Mouse (Mus musculus) kidney, postnatal 0 days (tissue): ENCODE data around the gene Tob1. TPM values are rescaled to one million over a fixed set of nuclear protein-coding genes. Genes with fewer than 3 reads are reported as not detected.

Experiments
- ATAC-seq: fragments of 200-750 bp; cut with Nextera tagmentation; replicated peaks from 2 replicates; pipeline ENCODE4 v1.8.0; 2017; ENCODE audit warnings: low read depth, moderate number of reproducible peaks, moderate TSS enrichment, moderate library complexity; ENCODE audit not compliant: low FRiP score
- DNase-seq: peaks from one replicate; pipeline ENCODE4 v3.0.0-alpha.2; 2016; ENCODE audit warnings: low spot score
- H3K27ac ChIP-seq: fragments of 300-500 bp; sonication (generic); 2 replicates; pipeline ENCODE4 v1.5.1; 2014; ENCODE audit warnings: mild to moderate bottlenecking
- H3K27me3 ChIP-seq: fragments of 300-500 bp; sonication (generic); 2 replicates; pipeline ENCODE4 v1.6.1; 2014; ENCODE audit warnings: low read length, mixed read lengths; ENCODE audit not compliant: insufficient read depth
- H3K36me3 ChIP-seq: fragments of 300-500 bp; sonication (generic); 2 replicates; pipeline ENCODE4 v1.6.1; 2014; ENCODE audit warnings: low read length, mixed read lengths; ENCODE audit not compliant: insufficient read depth
- H3K4me1 ChIP-seq: fragments of 300-500 bp; sonication (generic); replicated peaks from 2 replicates; pipeline ENCODE4 v1.6.1; 2014; ENCODE audit warnings: antibody characterized with exemption, low read length, mixed read lengths; ENCODE audit not compliant: insufficient read depth
- H3K4me2 ChIP-seq: fragments of 300-500 bp; sonication (generic); 2 replicates; pipeline ENCODE4 v1.6.1; 2014; ENCODE audit warnings: mild to moderate bottlenecking, low read length, moderate library complexity, mixed read lengths
- H3K4me3 ChIP-seq: fragments of 300-500 bp; sonication (generic); replicated peaks from 2 replicates; pipeline ENCODE4 v1.5.1; 2014; ENCODE audit warnings: low read depth, low read length
- H3K9ac ChIP-seq: fragments of 300-500 bp; sonication (generic); 2 replicates; pipeline ENCODE4 v1.6.1; 2014; ENCODE audit warnings: low read depth, low read length
- H3K9me3 ChIP-seq: fragments of 300-500 bp; sonication (generic); replicated peaks from 2 replicates; pipeline ENCODE4 v1.6.1; 2016; ENCODE audit warnings: low read length, inconsistent platforms, mixed read lengths
- CTCF ChIP-seq: IDR thresholded peaks from 2 replicates; pipeline ENCODE4 v1.5.1; 2016; ENCODE audit warnings: antibody characterized with exemption, low read depth, mild to moderate bottlenecking, moderate library complexity
- WGBS: fragments of 180-500 bp; shearing (Covaris S2); extraction: QIAGEN DNeasy Blood & Tissue Kit; methylation state at CpG from one replicate; pipeline ENCODE4 v1.1.7; 2014; 5-methylcytosine and 5-hydroxymethylcytosine counted together
- polyA plus RNA-seq: library from polyadenylated mRNA; unstranded; fragments of >200 nt; fragmentation: Nextera tagmentation; extraction: Ambion mirVana; gene quantifications from 2 replicates; pipeline ENCODE4 v1.2.1, GENCODE M21; 2015

Gene Tob1
- 55.2 and 56.6 TPM in 2 replicates for polyA plus RNA-seq

GRCm38 (mm10) chr11:94211124-94211603 is at the start of gene Tob1:
Gene Tob1, plus strand, starts transcription at chr11:94211454.
- Histone ChIP-seq H3K4me1 (no peaks in the 10 kb centered on the region; the same call in 1 of the 2 replicates), H3K9ac (peak within 1 kb of the TSS; percentile 98), H3K9me3 (no peaks in the 10 kb centered on the region), H3K27me3 (no peaks in the 10 kb centered on the region), H3K36me3 (0 out of 2 replicates have a peak, but pooled peaks cover 9% of the 10 kb centered on the region), H3K4me3 (peak within 1 kb of the TSS; percentile 97), H3K27ac (peak within 1 kb of the TSS; percentile 99), H3K4me2 (peak within 1 kb of the TSS; percentile 81)
- ATAC-seq (peak; percentile 96), DNase-seq (peak; percentile 100)
- WGBS = under 1% methylated on average over 33 of the region's 55 CpGs
- 0 out of 2 replicates have a peak, but pooled peaks have one; percentile 25 for TF ChIP-seq CTCF

- no peak overlapping the region for H3K9ac ChIP-seq
- DNase-seq (no peak), ATAC-seq (no peak)
- H3K36me3 ChIP-seq = no peaks in the 10 kb centered on the region
- H3K4me3 ChIP-seq = no peak overlapping the region
- peak overlapping the region; percentile 78 for H3K27ac ChIP-seq
- H3K9me3 ChIP-seq = no peaks in the 10 kb centered on the region
- no peak for TF ChIP-seq CTCF
- H3K27me3 ChIP-seq = no peaks in the 10 kb centered on the region
- peaks cover 15% of the 10 kb centered on the region for H3K4me1 ChIP-seq
- 84% methylated on average over 11 of the region's 11 CpGs for WGBS
- H3K4me2 ChIP-seq = no peak overlapping the region
Measured at GRCm38 (mm10) chr11:94161867-94162581, 49.2 kb upstream of the Tob1 start.

GRCm38 (mm10) chr11:94163005-94163767 is 48.1 kb upstream of the Tob1 start:
- no peak overlapping the region for H3K9ac ChIP-seq
- ATAC-seq (no peak), DNase-seq (no peak)
- H3K27me3 ChIP-seq = no peaks in the 10 kb centered on the region
- no peaks in the 10 kb centered on the region for H3K36me3 ChIP-seq
- H3K4me3 ChIP-seq = no peak overlapping the region
- H3K4me1 ChIP-seq = peaks cover 15% of the 10 kb centered on the region
- no peak overlapping the region for H3K4me2 ChIP-seq
- no peak overlapping the region for H3K27ac ChIP-seq
- H3K9me3 ChIP-seq = no peaks in the 10 kb centered on the region
- TF ChIP-seq CTCF = no peak
- 73% methylated on average over 9 of the region's 9 CpGs for WGBS

- Histone ChIP-seq H3K27me3 (no peaks in the 10 kb centered on the region), H3K9me3 (no peaks in the 10 kb centered on the region), H3K4me2 (no peak overlapping the region), H3K9ac (no peak overlapping the region), H3K27ac (peak overlapping the region; percentile 74; the same call in 1 of the 2 replicates), H3K36me3 (no peaks in the 10 kb centered on the region), H3K4me1 (peaks cover 6% of the 10 kb centered on the region), H3K4me3 (no peak overlapping the region)
- ATAC-seq (no peak), DNase-seq (no peak)
- WGBS = 50% methylated on average over 4 of the region's 4 CpGs
- no peak for TF ChIP-seq CTCF
Measured at GRCm38 (mm10) chr11:94165745-94166144, 45.5 kb upstream of the Tob1 start.

DNA sequence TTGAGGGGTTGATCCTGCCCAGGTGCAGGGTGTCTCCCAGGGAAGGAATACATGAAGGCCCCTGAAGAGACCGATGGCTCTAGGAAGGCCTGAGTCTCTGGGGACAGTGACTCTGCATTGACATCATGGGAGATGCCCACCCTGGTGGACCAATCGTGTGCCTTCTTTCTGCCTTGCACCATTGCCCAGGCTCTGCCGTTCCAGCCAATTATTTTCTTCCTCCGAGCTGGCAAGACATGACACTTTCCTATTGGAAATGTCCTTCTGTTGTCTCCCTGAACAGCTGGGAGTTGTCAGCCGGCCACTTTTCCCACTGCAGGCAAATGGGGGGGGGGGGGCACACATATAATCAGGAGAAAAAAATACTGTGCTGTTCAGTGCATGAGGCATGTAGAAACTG is 43.0 kb upstream of the Tob1 start:
- ATAC-seq (no peak), DNase-seq (no peak)
- H3K4me3 ChIP-seq = no peak overlapping the region
- TF ChIP-seq CTCF = no peak
- no peaks in the 10 kb centered on the region for H3K27me3 ChIP-seq
- no peak overlapping the region for H3K4me2 ChIP-seq
- 43% methylated on average over 5 of the region's 5 CpGs for WGBS
- no peaks in the 10 kb centered on the region for H3K36me3 ChIP-seq
- no peak overlapping the region for H3K9ac ChIP-seq
- no peaks in the 10 kb centered on the region for H3K4me1 ChIP-seq
- H3K27ac ChIP-seq = no peak overlapping the region
- no peaks in the 10 kb centered on the region for H3K9me3 ChIP-seq

DNA sequence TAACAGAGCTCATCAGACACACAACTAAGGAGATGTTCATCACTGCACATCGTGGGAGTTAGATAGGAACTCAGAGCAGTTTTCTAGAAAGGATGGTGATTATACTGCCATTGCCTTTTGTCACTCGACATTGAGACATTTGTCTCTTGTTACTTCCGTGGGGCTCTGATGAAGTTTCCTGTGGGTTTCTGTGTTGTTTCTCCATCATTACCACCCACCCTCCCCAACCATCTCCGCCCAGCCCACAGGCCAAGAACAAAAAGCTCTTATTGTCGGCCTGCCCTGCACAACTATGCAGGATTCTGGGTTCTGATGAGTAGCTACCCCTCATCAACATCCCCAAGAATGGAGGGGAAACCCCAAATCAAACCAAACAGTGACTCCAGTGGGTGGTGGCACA is 41.7 kb upstream of the Tob1 start:
- H3K4me1 ChIP-seq = no peaks in the 10 kb centered on the region
- no peak for TF ChIP-seq CTCF
- no peaks in the 10 kb centered on the region for H3K27me3 ChIP-seq
- ATAC-seq (no peak), DNase-seq (no peak)
- H3K4me3 ChIP-seq = no peak overlapping the region
- no peak overlapping the region for H3K27ac ChIP-seq
- no peaks in the 10 kb centered on the region for H3K36me3 ChIP-seq
- H3K9ac ChIP-seq = no peak overlapping the region
- H3K4me2 ChIP-seq = no peak overlapping the region
- H3K9me3 ChIP-seq = no peaks in the 10 kb centered on the region
- WGBS = 47% methylated on average over 5 of the region's 5 CpGs
